Mouse (Mus musculus) limb, embryonic 14.5 days (tissue): Measurements from ENCODE around the gene Tlk1. TPM values are rescaled to one million over a fixed set of nuclear protein-coding genes. Genes with fewer than 3 reads are reported as not detected.

ENCODE experiments used
- ATAC-seq: fragments of 200-750 bp; cut with Nextera tagmentation; 2 replicates; pipeline ENCODE4 v1.8.0; 2017; ENCODE audit warnings: low read depth, moderate number of reproducible peaks, moderate TSS enrichment; ENCODE audit not compliant: low FRiP score
- DNase-seq: peaks from one replicate; pipeline ENCODE4 v3.0.0-alpha.2; 2015; ENCODE audit warnings: low spot score
- H3K27ac ChIP-seq: fragments of 300-500 bp; sonication (generic); replicated peaks from 2 replicates; pipeline ENCODE4 v1.5.1; 2014; ENCODE audit warnings: low read depth, mild to moderate bottlenecking, low read length, moderate library complexity, mixed read lengths
- H3K27me3 ChIP-seq: fragments of 300-500 bp; sonication (generic); 2 replicates; pipeline ENCODE4 v1.6.1; 2014; ENCODE audit warnings: low read length, mixed read lengths; ENCODE audit not compliant: control insufficient read depth, insufficient read depth
- H3K36me3 ChIP-seq: fragments of 300-500 bp; sonication (generic); 2 replicates; pipeline ENCODE4 v1.6.1; 2014; ENCODE audit warnings: mild to moderate bottlenecking, low read length, moderate library complexity, mixed read lengths; ENCODE audit not compliant: control insufficient read depth, insufficient read depth
- H3K4me1 ChIP-seq: fragments of 300-500 bp; sonication (generic); 2 replicates; pipeline ENCODE4 v1.6.1; 2014; ENCODE audit warnings: antibody characterized with exemption, low read length, mixed read lengths; ENCODE audit not compliant: control insufficient read depth, insufficient read depth
- H3K4me2 ChIP-seq: fragments of 300-500 bp; sonication (generic); replicated peaks from 2 replicates; pipeline ENCODE4 v1.6.1; 2014; ENCODE audit warnings: low read depth, mild to moderate bottlenecking, low read length, moderate library complexity; ENCODE audit not compliant: severe bottlenecking
- H3K4me3 ChIP-seq: fragments of 300-500 bp; sonication (generic); replicated peaks from 2 replicates; pipeline ENCODE4 v1.5.1; 2014; ENCODE audit warnings: low read length
- H3K9ac ChIP-seq: fragments of 300-500 bp; sonication (generic); 2 replicates; pipeline ENCODE4 v1.6.1; 2014; ENCODE audit warnings: mild to moderate bottlenecking, low read depth, low read length, moderate library complexity; ENCODE audit not compliant: severe bottlenecking
- H3K9me3 ChIP-seq: fragments of 300-500 bp; sonication (generic); 2 replicates; pipeline ENCODE4 v1.6.1; 2016; ENCODE audit warnings: low read length; ENCODE audit not compliant: control insufficient read depth
- POLR2A ChIP-seq: fragments of 200-500 bp; IDR thresholded peaks from 2 replicates; pipeline ENCODE4 v1.8.0; 2012; ENCODE audit warnings: inconsistent platforms, mild to moderate bottlenecking, moderate library complexity, borderline replicate concordance; ENCODE audit not compliant: insufficient read depth, insufficient read length; ENCODE audit errors: extremely low read depth
- WGBS: fragments of 180-500 bp; shearing (Covaris S2); extraction: QIAGEN DNeasy Blood & Tissue Kit; methylation state at CpG from one replicate; pipeline ENCODE4 v1.1.7; 2014; 5-methylcytosine and 5-hydroxymethylcytosine counted together
- polyA plus RNA-seq, 2 experiments: library from polyadenylated mRNA; depleted of rRNA in 1 of 2; stranded (reverse) in 1 of 2; unstranded in 1 of 2; fragments of >200 nt; fragmentation: Nextera tagmentation in 1 of 2; extraction: Ambion mirVana in 1 of 2; gene quantifications; 2 replicates each; pipeline versions ENCODE4 v1.2.1 to v1.2.3; 2012 to 2014

Tlk1 gene
- polyA plus RNA-seq, 2 experiments, result 34.1 to 39.1 TPM

- Histone ChIP-seq H3K4me2 (no peak overlapping the region), H3K27me3 (no peaks in the 10 kb centered on the region), H3K9ac (no peak overlapping the region), H3K9me3 (no peaks in the 10 kb centered on the region), H3K27ac (no peak overlapping the region), H3K36me3 (peaks cover 7% of the 10 kb centered on the region), H3K4me3 (no peak overlapping the region), H3K4me1 (no peaks in the 10 kb centered on the region)
- ATAC-seq (no peak), DNase-seq (no peak)
- TF ChIP-seq POLR2A, result no peak
- 75% methylated on average over 2 of the region's 2 CpGs for WGBS
Observed at GRCm38 (mm10) chr2:70790246-70790645, 35.3 kb downstream of the Tlk1 start.

GRCm38 (mm10) chr2:70789331-70789730, 36.2 kb downstream of the Tlk1 start:
- H3K27me3 ChIP-seq, result no peaks in the 10 kb centered on the region
- DNase-seq (no peak), ATAC-seq (no peak)
- no peaks in the 10 kb centered on the region for H3K36me3 ChIP-seq
- no peak for TF ChIP-seq POLR2A
- H3K4me2 ChIP-seq, result no peak overlapping the region
- H3K27ac ChIP-seq, result no peak overlapping the region
- H3K9ac ChIP-seq, result no peak overlapping the region
- 88% methylated on average over 3 of the region's 3 CpGs for WGBS
- no peaks in the 10 kb centered on the region for H3K9me3 ChIP-seq
- no peaks in the 10 kb centered on the region for H3K4me1 ChIP-seq
- H3K4me3 ChIP-seq, result no peak overlapping the region

- no peak overlapping the region for H3K9ac ChIP-seq
- ATAC-seq, result no peak
- no peak overlapping the region for H3K27ac ChIP-seq
- H3K36me3 ChIP-seq, result no peaks in the 10 kb centered on the region
- no peak for DNase-seq
- H3K27me3 ChIP-seq, result no peaks in the 10 kb centered on the region
- WGBS, result 79% methylated on average over 4 of the region's 4 CpGs
- H3K4me2 ChIP-seq, result no peak overlapping the region
- H3K4me3 ChIP-seq, result no peak overlapping the region
- H3K4me1 ChIP-seq, result no peaks in the 10 kb centered on the region
- no peaks in the 10 kb centered on the region for H3K9me3 ChIP-seq
- no peak for TF ChIP-seq POLR2A
Observed at GRCm38 (mm10) chr2:70784447-70784846, 41.1 kb downstream of the Tlk1 start.

- no peaks in the 10 kb centered on the region for H3K4me1 ChIP-seq
- no peak for TF ChIP-seq POLR2A
- no peak overlapping the region for H3K9ac ChIP-seq
- WGBS, result 75% methylated on average over 8 of the region's 8 CpGs
- no peaks in the 10 kb centered on the region for H3K36me3 ChIP-seq
- DNase-seq, result no peak
- H3K9me3 ChIP-seq, result no peaks in the 10 kb centered on the region
- H3K4me2 ChIP-seq, result no peak overlapping the region
- H3K27me3 ChIP-seq, result no peaks in the 10 kb centered on the region
- ATAC-seq, result no peak
- no peak overlapping the region for H3K4me3 ChIP-seq
- no peak overlapping the region for H3K27ac ChIP-seq
Observed at GRCm38 (mm10) chr2:70783504-70783903, 42.0 kb downstream of the Tlk1 start.

- no peak overlapping the region for H3K27ac ChIP-seq
Observed at GRCm38 (mm10) chr2:70779634-70780033, 45.9 kb downstream of the Tlk1 start.

GRCm38 (mm10) chr2:70776744-70777143, 48.8 kb downstream of the Tlk1 start:
- DNase-seq (no peak), ATAC-seq (no peak)
- Histone ChIP-seq H3K4me2 (no peak overlapping the region), H3K27ac (no peak overlapping the region), H3K36me3 (no peaks in the 10 kb centered on the region), H3K9ac (no peak overlapping the region), H3K4me3 (no peak overlapping the region), H3K27me3 (no peaks in the 10 kb centered on the region), H3K4me1 (no peaks in the 10 kb centered on the region), H3K9me3 (no peaks in the 10 kb centered on the region)
- no peak for TF ChIP-seq POLR2A
- WGBS, result 86% methylated on average over 2 of the region's 2 CpGs

More at GRCm38 (mm10) chr2:70779634-70780033, 45.9 kb downstream of the Tlk1 start:
- no peaks in the 10 kb centered on the region for H3K36me3 ChIP-seq
- H3K4me1 ChIP-seq, result no peaks in the 10 kb centered on the region
- TF ChIP-seq POLR2A, result no peak
- H3K4me3 ChIP-seq, result no peak overlapping the region
- DNase-seq, result peak; percentile 67
- no peaks in the 10 kb centered on the region for H3K9me3 ChIP-seq
- H3K27me3 ChIP-seq, result no peaks in the 10 kb centered on the region
- peak; percentile 44; the same call in 1 of the 2 replicates for ATAC-seq
- 100% methylated on average over 1 of the region's 1 CpGs for WGBS
- no peak overlapping the region for H3K9ac ChIP-seq
- no peak overlapping the region for H3K4me2 ChIP-seq
